8 mouse cellular contexts compared by ENCODE assay signal in the genomic region with DNA sequence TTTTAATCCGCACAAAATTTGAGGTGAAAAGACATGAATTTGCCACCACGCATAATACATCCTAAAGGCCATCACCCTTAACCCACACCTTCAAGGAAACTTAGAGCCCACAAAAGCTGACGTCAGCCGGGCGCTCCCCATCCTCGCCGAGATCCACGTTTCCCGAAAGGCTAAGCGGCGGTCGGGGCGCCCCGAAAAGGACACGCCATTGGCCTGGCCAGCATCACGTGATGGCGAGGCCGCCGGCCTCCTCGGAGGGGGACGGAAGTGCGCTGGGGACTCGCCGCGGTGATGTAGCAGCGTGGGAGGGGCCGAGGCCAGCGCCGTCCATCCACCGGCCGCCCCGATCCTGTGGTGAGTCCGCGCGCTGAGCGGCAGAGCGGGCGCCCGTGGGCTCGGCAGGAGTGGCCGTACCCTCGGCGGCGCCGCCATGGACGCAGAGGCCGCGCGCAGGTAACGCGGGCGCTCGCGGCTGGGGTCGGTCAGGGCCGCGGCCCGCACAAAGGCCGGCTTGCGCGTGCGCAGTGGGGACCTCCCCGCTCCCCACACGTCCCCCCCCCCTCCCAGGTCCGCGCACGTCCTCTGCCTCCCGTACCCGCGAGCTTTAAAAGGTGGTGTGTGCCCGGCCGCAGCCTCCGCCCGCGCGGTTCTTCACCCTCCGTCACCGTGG. TPM values are rescaled to one million over a fixed set of nuclear protein-coding genes. Genes with fewer than 3 reads are reported as not detected.
DNase-seq lines count a peak whose midpoint lies in the region; ATAC-seq lines count a peak whose summit lies in the region.

A gene (plus strand): TSS at position 243 of the 670 bp plus-strand sequence.

- DNase-seq in adipocyte (ENCODE audit: low spot score): peak; percentile 92
- peak; percentile 97 for DNase-seq in embryo, embryonic 10 days (ENCODE audit: low spot score)
- DNase-seq in gastrocnemius, postnatal 10 days: peak; percentile 87
- DNase-seq in induced T-regulatory cell, adult 2 months (ENCODE audit: low read depth): peak; percentile 98
- peak; percentile 74 to 89 for DNase-seq in left cerebral cortex, adult 9 months (ENCODE audit: low spot score in 2 of 2)
- DNase-seq in right cerebral cortex, postnatal 14 days: peak; percentile 90
- peak; percentile 73 to 91 for DNase-seq in urinary bladder, postnatal 36 days (ENCODE audit: low spot score in 2 of 2)

- peak; percentile 90 for ATAC-seq in megakaryocyte progenitor cell, adult 5-6 weeks (replicated peaks; ENCODE audit: poor library complexity)

RNA-seq across cellular contexts. Expression of the gene that starts here (rescaled TPM):
- 10 to 100 TPM; 19.4 to 26.8 TPM for total RNA-seq in gastrocnemius, postnatal 10 days (2021)
- 44.7 and 49.4 TPM in 2 replicates for total RNA-seq in megakaryocyte progenitor cell, adult 5-6 weeks (2015)
- total RNA-seq in megakaryocyte progenitor cell, adult 5-6 weeks (2017): 84.1 and 125 TPM in 2 replicates

Comparison
In these comparisons a context has a peak if more than half of its experiments do, and no peak if none do; other contexts are left out.
1. Peak in every context shown above with its lines: DNase-seq and ATAC-seq.